Mouse (Mus musculus) spleen, adult 2 months (tissue): ENCODE results near the gene Lig1. TPM values are rescaled to one million over a fixed set of nuclear protein-coding genes. Genes with fewer than 3 reads are reported as not detected.

Experiments used
- DNase-seq, 2 experiments: peaks; one replicate each; pipeline versions ENCODE4 v3.0.0 to v3.0.0-alpha.2; 2012 to 2021; ENCODE audit warnings: low spot score in 2 of 2, low read depth in 1 of 2
- H3K27ac ChIP-seq: fragments of 200-500 bp; 2 replicates; pipeline ENCODE4 v1.5.1; 2012; ENCODE audit warnings: low read length, inconsistent platforms; ENCODE audit not compliant: insufficient read depth
- H3K27me3 ChIP-seq: fragments of 200-500 bp; 2 replicates; pipeline ENCODE4 v1.6.1; 2012; ENCODE audit warnings: mild to moderate bottlenecking, moderate library complexity, low read length, inconsistent platforms; ENCODE audit not compliant: control insufficient read depth, insufficient read depth
- H3K36me3 ChIP-seq: fragments of 200-500 bp; 2 replicates; pipeline ENCODE4 v1.6.1; 2012; ENCODE audit warnings: mild to moderate bottlenecking, low read length, inconsistent platforms; ENCODE audit not compliant: control insufficient read depth, insufficient read depth
- H3K4me1 ChIP-seq: fragments of 200-500 bp; 2 replicates; pipeline ENCODE4 v1.6.1; 2011; ENCODE audit warnings: inconsistent platforms; ENCODE audit not compliant: control insufficient read depth, insufficient read depth, insufficient read length
- H3K4me3 ChIP-seq: fragments of 200-500 bp; 2 replicates; pipeline ENCODE4 v1.5.1; 2011; ENCODE audit warnings: mild to moderate bottlenecking, inconsistent platforms; ENCODE audit not compliant: insufficient read depth, insufficient read length; ENCODE audit errors: extremely low read depth
- CTCF ChIP-seq: fragments of 200-500 bp; IDR thresholded peaks from 2 replicates; pipeline ENCODE4 v1.5.1; 2011; ENCODE audit warnings: mild to moderate bottlenecking, inconsistent platforms; ENCODE audit not compliant: insufficient read depth, insufficient read length, insufficient replicate concordance; ENCODE audit errors: extremely low read depth
- POLR2A ChIP-seq: fragments of 200-500 bp; IDR thresholded peaks from 2 replicates; pipeline ENCODE4 v1.6.1; 2011; ENCODE audit warnings: low read depth, low read length, inconsistent platforms
- WGBS: fragments of 180-500 bp; shearing (Covaris S2); methylation state at CpG from one replicate; pipeline ENCODE4 v1.1.7; 2018; 5-methylcytosine and 5-hydroxymethylcytosine counted together
- polyA plus RNA-seq: library from polyadenylated mRNA; depleted of rRNA; stranded (reverse); fragments of >200 nt; gene quantifications from 2 replicates; pipeline ENCODE4 v1.2.3, GENCODE M21; 2012

The Lig1 gene
- polyA plus RNA-seq, 1 experiment: 9.3 TPM

DNA sequence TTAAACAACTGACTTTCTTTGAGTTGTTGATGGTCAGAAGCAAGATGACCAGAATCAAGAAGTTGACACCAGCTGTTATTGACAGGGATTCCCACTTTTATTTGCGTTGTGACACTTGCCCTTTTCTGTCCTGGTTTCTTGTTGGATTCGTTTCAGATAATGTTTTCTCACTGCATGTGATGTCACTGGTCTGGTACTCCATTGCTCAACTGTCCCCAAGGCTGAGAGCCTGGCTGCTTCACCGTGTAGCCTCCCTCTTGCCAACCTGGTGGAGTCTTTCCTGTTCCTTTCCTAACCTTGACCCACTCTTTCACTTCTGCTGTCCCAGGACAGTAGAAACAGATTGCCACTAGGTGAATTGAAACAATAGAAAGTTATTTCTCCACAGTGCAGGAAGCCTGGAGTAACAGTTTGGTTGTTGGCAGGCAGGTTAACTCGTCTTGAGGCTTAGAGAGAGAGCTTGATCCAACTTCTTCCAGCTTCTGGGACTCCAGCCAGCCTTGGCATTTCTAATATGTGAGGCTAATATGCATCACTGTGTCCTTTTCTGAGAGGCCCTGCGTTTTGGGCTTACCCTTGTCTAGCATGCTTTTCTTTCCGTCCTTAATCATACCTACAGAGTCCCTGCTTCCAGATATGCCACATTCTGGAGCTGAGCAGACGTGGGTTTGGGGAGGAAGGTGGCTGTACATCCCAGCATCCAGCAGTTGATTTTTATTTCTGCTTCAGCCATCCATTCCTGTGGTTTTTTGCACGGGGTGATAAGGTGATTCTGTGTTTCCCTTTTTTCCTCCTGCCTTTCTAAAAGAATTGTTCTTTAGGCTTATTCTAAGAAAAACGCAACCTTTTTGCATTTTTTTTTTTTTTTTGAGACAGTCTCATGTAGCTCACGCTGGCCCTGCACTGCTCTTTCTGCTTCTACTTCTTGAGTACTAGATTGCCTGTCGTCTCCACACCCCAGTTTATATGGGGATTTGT lies 17.1 kb downstream of the Lig1 start:
- Histone ChIP-seq H3K4me3 (no peak overlapping the region), H3K4me1 (no peaks in the 10 kb centered on the region), H3K36me3 (peaks cover 9% of the 10 kb centered on the region), H3K27me3 (no peaks in the 10 kb centered on the region), H3K27ac (no peak overlapping the region)
- TF ChIP-seq CTCF: no peak
- no peak for TF ChIP-seq POLR2A
- 77% methylated on average over 11 of the region's 11 CpGs for WGBS
- no peak for DNase-seq

DNA sequence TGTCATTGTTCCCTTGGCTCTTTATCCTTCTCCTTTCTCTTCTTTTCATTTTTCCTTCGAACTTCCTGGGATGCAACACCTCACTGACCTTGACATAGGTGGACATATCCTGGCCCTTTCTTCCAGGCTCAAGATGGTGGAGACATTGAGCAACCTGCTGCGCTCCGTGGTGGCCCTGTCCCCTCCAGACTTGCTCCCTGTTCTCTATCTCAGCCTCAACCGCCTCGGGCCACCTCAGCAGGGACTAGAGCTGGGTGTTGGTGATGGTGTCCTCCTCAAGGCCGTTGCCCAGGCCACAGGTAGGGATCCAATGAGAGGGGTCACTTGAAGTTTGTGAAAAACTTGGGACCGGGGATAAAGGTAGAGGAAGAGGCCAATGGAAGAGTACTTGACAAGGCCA lies 18.2 kb downstream of the Lig1 start:
- H3K27ac ChIP-seq: no peak overlapping the region
- H3K4me3 ChIP-seq: no peak overlapping the region
- DNase-seq: no peak
- H3K36me3 ChIP-seq: peaks cover 8% of the 10 kb centered on the region
- 94% methylated on average over 7 of the region's 7 CpGs for WGBS
- TF ChIP-seq CTCF: no peak
- H3K4me1 ChIP-seq: no peaks in the 10 kb centered on the region
- no peaks in the 10 kb centered on the region for H3K27me3 ChIP-seq

DNA sequence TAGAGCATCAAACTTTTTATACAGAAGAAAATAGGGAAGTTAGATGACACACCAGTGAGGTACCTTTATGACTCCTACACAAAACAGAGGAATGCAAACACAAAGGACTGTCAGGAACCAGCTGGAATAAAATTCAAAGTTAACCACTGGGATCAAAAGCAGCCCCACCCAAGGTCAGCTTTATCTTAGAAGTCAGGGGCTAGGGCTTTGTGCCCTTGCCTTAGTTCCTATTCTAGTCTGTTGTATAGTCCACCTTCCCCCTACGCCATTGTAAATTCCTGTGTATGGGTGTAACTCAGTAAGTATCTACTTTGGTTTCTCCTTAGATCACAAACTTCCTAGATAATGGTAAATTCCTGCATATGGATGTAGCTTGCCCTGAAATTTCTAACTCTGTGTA lies 20.6 kb downstream of the Lig1 start:
- no peaks in the 10 kb centered on the region for H3K27me3 ChIP-seq
- no peak overlapping the region for H3K27ac ChIP-seq
- H3K4me3 ChIP-seq: no peak overlapping the region
- H3K36me3 ChIP-seq: peaks cover 3% of the 10 kb centered on the region
- TF ChIP-seq POLR2A (no peak), CTCF (no peak)
- no peak for DNase-seq
- H3K4me1 ChIP-seq: peaks cover 3% of the 10 kb centered on the region; the same call in 1 of the 2 replicates
- 94% methylated on average over 1 of the region's 1 CpGs for WGBS

DNA sequence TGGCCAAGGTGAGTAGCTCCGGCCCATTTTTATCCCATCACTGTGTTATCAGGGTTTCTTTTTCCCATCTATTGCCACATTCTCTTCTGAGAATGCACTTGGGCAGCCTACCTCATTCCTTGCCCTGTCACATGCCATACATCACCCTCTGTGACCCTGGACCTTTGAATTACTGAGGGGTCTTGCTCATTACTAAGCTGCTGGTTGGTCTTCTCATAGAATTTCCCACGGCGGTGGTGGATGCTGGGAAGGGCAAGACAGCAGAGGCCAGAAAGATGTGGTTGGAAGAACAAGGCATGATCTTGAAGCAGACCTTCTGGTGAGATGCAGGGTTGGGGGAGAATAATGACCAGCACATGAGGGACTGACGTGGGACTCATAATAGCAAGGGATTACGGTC lies 21.7 kb downstream of the Lig1 start:
- Histone ChIP-seq H3K36me3 (peaks cover 3% of the 10 kb centered on the region), H3K4me1 (peaks cover 10% of the 10 kb centered on the region; the same call in 1 of the 2 replicates), H3K4me3 (no peak overlapping the region), H3K27me3 (no peaks in the 10 kb centered on the region), H3K27ac (no peak overlapping the region)
- 90% methylated on average over 5 of the region's 5 CpGs for WGBS
- no peak for DNase-seq
- TF ChIP-seq CTCF (no peak), POLR2A (no peak)

DNA sequence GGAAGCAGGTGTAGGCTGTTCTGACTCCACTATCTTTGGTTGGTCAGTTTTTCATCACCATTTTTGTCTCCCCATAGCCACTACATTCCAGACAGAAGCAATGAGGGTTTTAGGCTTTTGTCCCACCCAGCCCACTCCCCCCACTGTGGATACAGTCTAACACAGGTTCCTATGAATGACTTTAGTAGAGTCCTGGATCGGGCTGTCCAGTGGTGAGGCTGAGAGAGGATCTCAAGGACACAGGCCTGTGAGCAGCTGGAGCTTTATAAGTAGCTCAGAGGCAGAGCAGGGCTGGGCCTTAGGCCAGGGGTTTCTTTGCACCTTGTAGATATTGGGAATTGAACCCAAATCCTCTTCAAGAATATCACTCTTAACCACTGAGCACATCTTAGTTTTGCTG lies 24.6 kb downstream of the Lig1 start:
- 97% methylated on average over 1 of the region's 1 CpGs for WGBS
- no peaks in the 10 kb centered on the region for H3K27me3 ChIP-seq
- no peak overlapping the region for H3K4me3 ChIP-seq
- H3K4me1 ChIP-seq: peaks cover 10% of the 10 kb centered on the region; the same call in 1 of the 2 replicates
- DNase-seq: no peak
- TF ChIP-seq CTCF: no peak
- no peak for TF ChIP-seq POLR2A
- peaks cover 2% of the 10 kb centered on the region; the same call in 1 of the 2 replicates for H3K36me3 ChIP-seq
- H3K27ac ChIP-seq: no peak overlapping the region

DNA sequence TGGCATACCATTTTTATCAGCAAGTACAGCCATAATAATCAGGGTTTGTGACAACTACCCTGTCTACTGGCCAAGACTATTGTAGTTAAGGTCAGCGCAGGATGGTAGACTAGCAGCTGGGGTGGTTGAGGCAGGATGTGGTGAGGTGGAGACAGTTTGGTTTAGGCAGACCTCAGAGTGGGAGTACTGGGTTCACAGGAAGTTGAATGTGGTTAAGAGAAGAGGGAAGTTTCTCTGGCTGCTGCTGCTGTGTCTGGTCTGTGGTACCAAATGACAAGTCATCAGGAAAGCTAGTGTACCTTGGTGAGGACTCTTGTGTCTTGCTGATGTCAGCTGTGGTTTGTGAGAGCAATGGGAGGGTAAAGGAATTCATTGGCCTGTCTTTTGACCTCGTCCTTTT lies 25.7 kb downstream of the Lig1 start:
- peaks cover 10% of the 10 kb centered on the region; the same call in 1 of the 2 replicates for H3K4me1 ChIP-seq
- no peak overlapping the region for H3K27ac ChIP-seq
- TF ChIP-seq CTCF (no peak), POLR2A (no peak)
- H3K27me3 ChIP-seq: no peaks in the 10 kb centered on the region
- 11% methylated on average over 2 of the region's 2 CpGs for WGBS
- peaks cover 4% of the 10 kb centered on the region for H3K36me3 ChIP-seq
- no peak overlapping the region for H3K4me3 ChIP-seq
- DNase-seq: peak; percentile 35 to 45

DNA sequence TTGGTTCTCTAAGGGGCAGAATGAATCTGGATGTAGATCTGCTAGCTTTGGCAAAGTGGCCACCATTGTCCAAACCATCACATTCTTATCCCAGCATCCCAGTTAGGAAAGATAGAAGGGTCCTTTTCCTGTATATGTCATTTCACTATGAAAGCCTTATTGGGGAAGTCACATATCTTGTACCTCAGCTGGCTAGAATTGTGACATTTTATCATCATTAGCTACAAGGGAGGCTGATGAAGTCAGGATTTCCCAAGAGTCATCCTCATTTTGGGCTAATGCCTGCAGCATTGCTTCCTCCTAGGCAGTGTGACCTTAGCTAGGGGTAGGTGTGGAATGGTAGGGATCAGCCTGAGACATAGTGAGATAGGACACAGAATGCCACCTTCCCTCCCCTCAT lies 26.3 kb downstream of the Lig1 start:
- no peak for DNase-seq
- TF ChIP-seq CTCF: no peak
- no peak for TF ChIP-seq POLR2A
- Histone ChIP-seq H3K27ac (no peak overlapping the region), H3K36me3 (peaks cover 4% of the 10 kb centered on the region), H3K4me1 (peaks cover 10% of the 10 kb centered on the region; the same call in 1 of the 2 replicates), H3K27me3 (no peaks in the 10 kb centered on the region), H3K4me3 (no peak overlapping the region)
